Mouse (Mus musculus) erythroblast, adult 5-6 weeks (primary cell): ENCODE results near the gene Vmn2r100. TPM values are rescaled to one million over a fixed set of nuclear protein-coding genes. Genes with fewer than 3 reads are reported as not detected.

Source experiments
- ATAC-seq: replicated peaks from 2 replicates; pipeline ENCODE4 v1.8.0; 2016; ENCODE audit warnings: moderate number of reproducible peaks, mild to moderate bottlenecking, moderate TSS enrichment, inconsistent platforms; ENCODE audit not compliant: poor library complexity, low FRiP score, severe bottlenecking
- total RNA-seq, 2 experiments: library from RNA; stranded (forward) in 1 of 2; stranded (reverse) in 1 of 2; fragments of 150-400 nt in 1 of 2; fragments of 200-764, 138-1000 nt in 1 of 2; gene quantifications; 2 replicates each; pipeline versions ENCODE4 v1.2.3 to v1.2.4; 2015 to 2017; ENCODE audit warnings: low replicate concordance in 2 of 2

The Vmn2r100 gene
- not detected in 2 replicates for total RNA-seq (2015; ENCODE audit: low replicate concordance)
- total RNA-seq (2017; ENCODE audit: low replicate concordance): not detected in 2 replicates

DNA sequence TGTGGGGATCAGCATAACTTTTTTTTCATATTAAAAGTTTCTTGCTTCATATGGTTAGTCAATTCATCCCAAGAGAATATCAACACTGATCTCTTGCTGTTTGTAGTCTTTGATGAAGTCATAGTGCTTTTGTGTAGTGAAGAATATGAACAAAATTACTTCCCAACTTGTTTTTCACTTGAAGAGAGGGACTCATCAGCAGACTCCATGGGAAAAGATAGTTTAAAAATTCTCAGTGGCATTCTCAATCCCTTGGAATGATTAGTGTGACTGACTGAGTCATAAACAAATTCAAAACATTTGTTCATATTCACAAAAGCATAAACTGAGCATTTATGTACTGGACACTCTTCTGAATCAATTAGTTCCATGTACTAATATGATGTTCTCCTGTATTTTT is at the start of gene Vmn2r100:
Gene Vmn2r100, plus strand, starts transcription at position 301 of the 400 bp plus-strand sequence.
- ATAC-seq: no peak

DNA sequence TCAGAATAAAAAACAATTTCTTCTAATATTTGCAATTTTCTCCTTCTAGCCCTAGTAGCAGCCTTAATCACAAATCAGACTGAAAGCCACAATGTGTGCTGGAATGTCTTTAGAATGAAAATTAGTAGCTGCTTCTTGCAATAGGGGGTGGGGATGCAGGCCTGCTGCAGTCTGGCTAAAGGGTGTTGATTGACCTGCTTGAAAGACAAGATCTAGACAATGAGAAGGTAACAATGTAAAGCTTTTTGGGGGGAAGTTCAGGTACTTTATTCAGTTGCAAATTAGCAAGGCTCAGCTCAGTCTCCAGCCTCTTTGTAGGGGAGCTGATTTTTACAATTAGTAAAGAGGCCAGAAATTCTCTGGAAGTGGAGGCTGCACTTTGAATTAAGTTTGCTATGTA is 21.7 kb upstream of the Vmn2r100 start:
- ATAC-seq: no peak

DNA sequence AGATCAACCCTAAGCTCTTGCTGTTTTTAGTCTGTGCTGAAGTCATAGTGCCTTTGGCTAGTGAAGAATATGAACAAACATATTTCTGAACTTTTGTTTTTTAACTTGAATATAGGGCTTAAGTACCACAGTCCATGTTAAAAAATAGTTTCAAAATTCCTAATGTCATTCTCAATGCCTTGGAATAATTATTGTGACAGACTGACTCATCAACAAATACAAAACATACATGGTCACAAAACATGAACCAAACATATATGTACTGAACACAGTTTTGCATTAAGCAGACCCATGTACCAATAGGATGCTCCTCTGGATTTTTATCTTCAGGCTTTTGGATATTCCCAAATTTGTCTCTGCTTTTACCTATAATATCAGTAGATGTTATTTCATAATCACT is 72.4 kb downstream of the Vmn2r100 start, which contains the start of gene Vmn2r101:
Gene Vmn2r101, plus strand, starts transcription at position 301 of the 400 bp plus-strand sequence.
- no peak for ATAC-seq

Other genes with a start within 250 kb of the Vmn2r100 start
- not detected in 2 replicates for gene Vmn2r99, start 142.8 kb upstream of the Vmn2r100 start, total RNA-seq (2015; ENCODE audit: low replicate concordance)
- 0.14 TPM in 1 of 2 replicates, not detected in the other for gene Vmn2r99, start 142.8 kb upstream of the Vmn2r100 start, total RNA-seq (2017; ENCODE audit: low replicate concordance)
- gene Vmn2r101, start 72.5 kb downstream of the Vmn2r100 start, total RNA-seq (2015; ENCODE audit: low replicate concordance): not detected in 2 replicates
- gene Vmn2r101, start 72.5 kb downstream of the Vmn2r100 start, total RNA-seq (2017; ENCODE audit: low replicate concordance): not detected in 2 replicates
- not detected in 2 replicates for gene Vmn2r102, start 155.6 kb downstream of the Vmn2r100 start, total RNA-seq (2015; ENCODE audit: low replicate concordance)
- gene Vmn2r102, start 155.6 kb downstream of the Vmn2r100 start, total RNA-seq (2017; ENCODE audit: low replicate concordance): 0.14 TPM in 1 of 2 replicates, not detected in the other